Mouse (Mus musculus): ENCODE measurements around the gene Tgm4. TPM values are rescaled to one million over a fixed set of nuclear protein-coding genes. Genes with fewer than 3 reads are reported as not detected.

Tgm4 gene
- polyA plus RNA-seq, 2 experiments: 0.02 to 0.18 TPM

- DNase-seq (ENCODE audit: low read depth in 3 of 3, low spot score in 3 of 3) (no peak), ATAC-seq (ENCODE audit: insufficient read depth) (no peak)
- H3K36me3 ChIP-seq (replicated peaks; ENCODE audit: control insufficient read depth, insufficient read depth, low read depth): peaks cover 27% of the 10 kb centered on the region
- no peak overlapping the region for H3K9ac ChIP-seq (replicated peaks)
- H3K4me3 ChIP-seq (ENCODE audit: insufficient read depth in 1 of 2, low read depth in 2 of 2, low read length in 2 of 2): no peak overlapping the region
- no peak overlapping the region for H3K4me2 ChIP-seq (ENCODE audit: low read depth)
- WGBS (ENCODE audit: insufficient replicate concordance): 65% methylated on average over 1 of the region's 1 CpGs
- H3K9me3 ChIP-seq (ENCODE audit: control insufficient read depth, low read length): no peaks in the 10 kb centered on the region
- H3K27ac ChIP-seq: no peak overlapping the region
- H3K4me1 ChIP-seq (replicated peaks; ENCODE audit: control insufficient read depth in 2 of 2, insufficient read depth in 2 of 2, low read length in 1 of 2): 0 out of 4 replicates have a peak, but pooled peaks cover 0 to 2% of the 10 kb centered on the region in 2 experiments
- H3K27me3 ChIP-seq (ENCODE audit: control insufficient read depth, insufficient read depth, low read length): no peaks in the 10 kb centered on the region
- TF ChIP-seq CTCF (IDR thresholded peaks at IDR 0.05; ENCODE audit: low read depth): no peak
- no peak for TF ChIP-seq EP300 (IDR thresholded peaks at IDR 0.05; ENCODE audit: low read depth)
Observed at GRCm38 (mm10) chr9:123080796-123081195, 46.3 kb downstream of the Tgm4 start.

DNA sequence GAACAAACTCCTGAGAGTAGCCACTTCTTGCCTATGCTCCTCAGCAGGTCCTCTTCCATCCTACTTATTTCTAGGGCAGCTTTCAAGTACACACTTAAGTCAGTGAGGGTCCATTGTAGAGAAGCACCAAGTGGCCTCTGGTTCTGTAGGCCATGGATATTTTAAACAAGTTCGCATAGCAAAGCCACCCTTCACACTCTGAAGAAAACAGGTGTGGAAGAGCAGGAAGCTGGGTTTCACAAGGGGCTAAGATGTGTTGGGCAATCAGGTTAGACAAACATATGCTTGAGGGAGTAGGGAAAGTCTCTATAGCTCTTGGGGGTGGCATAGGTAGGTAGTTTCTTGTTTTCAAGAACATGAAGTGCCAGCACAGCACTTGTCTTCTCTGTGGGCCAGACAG lies 50.8 kb downstream of the Tgm4 start:
- 63% methylated on average over 1 of the region's 1 CpGs for WGBS (ENCODE audit: insufficient replicate concordance)
- no peaks in the 10 kb centered on the region for H3K27me3 ChIP-seq (ENCODE audit: control insufficient read depth, insufficient read depth, low read length)
- H3K9ac ChIP-seq (replicated peaks): no peak overlapping the region
- ATAC-seq (ENCODE audit: insufficient read depth): no peak
- H3K36me3 ChIP-seq (replicated peaks; ENCODE audit: control insufficient read depth, insufficient read depth, low read depth): peaks cover 35% of the 10 kb centered on the region
- H3K4me2 ChIP-seq (ENCODE audit: low read depth): no peak overlapping the region
- no peak overlapping the region for H3K4me3 ChIP-seq (ENCODE audit: insufficient read depth in 1 of 2, low read depth in 2 of 2, low read length in 2 of 2)
- TF ChIP-seq EP300 (IDR thresholded peaks at IDR 0.05; ENCODE audit: low read depth): no peak
- no peak for TF ChIP-seq CTCF (IDR thresholded peaks at IDR 0.05; ENCODE audit: low read depth)
- no peaks in the 10 kb centered on the region for H3K9me3 ChIP-seq (ENCODE audit: control insufficient read depth, low read length)
- DNase-seq (ENCODE audit: low read depth in 3 of 3, low spot score in 3 of 3): no peak
- no peak overlapping the region for H3K27ac ChIP-seq
- H3K4me1 ChIP-seq (replicated peaks; ENCODE audit: control insufficient read depth in 2 of 2, insufficient read depth in 2 of 2, low read length in 1 of 2): no peaks in the 10 kb centered on the region

- DNase-seq (ENCODE audit: low read depth in 3 of 3, low spot score in 3 of 3) (no peak), ATAC-seq (ENCODE audit: insufficient read depth) (no peak)
- Histone ChIP-seq H3K36me3 (replicated peaks; ENCODE audit: control insufficient read depth, insufficient read depth, low read depth) (peaks cover 32% of the 10 kb centered on the region), H3K9me3 (ENCODE audit: control insufficient read depth, low read length) (no peaks in the 10 kb centered on the region), H3K27me3 (ENCODE audit: control insufficient read depth, insufficient read depth, low read length) (no peaks in the 10 kb centered on the region), H3K27ac (no peak overlapping the region), H3K4me2 (ENCODE audit: low read depth) (no peak overlapping the region), H3K9ac (replicated peaks) (no peak overlapping the region), H3K4me1 (replicated peaks; ENCODE audit: control insufficient read depth in 2 of 2, insufficient read depth in 2 of 2, low read length in 1 of 2) (no peaks in the 10 kb centered on the region), H3K4me3 (ENCODE audit: insufficient read depth in 1 of 2, low read depth in 2 of 2, low read length in 2 of 2) (no peak overlapping the region)
- 19% methylated on average over 3 of the region's 3 CpGs for WGBS (ENCODE audit: insufficient replicate concordance)
- TF ChIP-seq CTCF (IDR thresholded peaks at IDR 0.05; ENCODE audit: low read depth): no peak
- no peak for TF ChIP-seq EP300 (IDR thresholded peaks at IDR 0.05; ENCODE audit: low read depth)
Observed at GRCm38 (mm10) chr9:123087558-123087957, 53.0 kb downstream of the Tgm4 start.

DNA sequence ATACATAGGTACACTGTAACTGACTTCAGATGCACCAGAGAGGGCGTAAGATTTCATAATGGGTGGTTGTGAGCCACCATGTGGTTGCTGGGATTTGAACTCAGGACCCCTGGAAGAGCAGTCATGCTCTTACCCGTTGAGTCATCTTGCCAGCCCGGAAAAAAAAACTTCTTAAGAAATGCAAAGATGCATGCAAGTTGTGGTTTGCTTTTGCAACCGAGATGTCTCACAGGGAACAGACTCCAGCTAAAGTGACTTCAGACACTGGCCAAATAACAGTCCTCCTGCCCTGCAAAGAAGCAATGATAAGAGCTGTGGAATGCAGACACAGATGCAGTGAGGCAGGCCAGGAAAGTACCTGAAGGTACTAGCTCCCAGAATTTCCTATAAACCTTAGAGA lies 56.3 kb downstream of the Tgm4 start:
- 64% methylated on average over 4 of the region's 4 CpGs for WGBS (ENCODE audit: insufficient replicate concordance)
- H3K36me3 ChIP-seq (replicated peaks; ENCODE audit: control insufficient read depth, insufficient read depth, low read depth): peaks cover 21% of the 10 kb centered on the region
- H3K27ac ChIP-seq: no peak overlapping the region
- H3K9ac ChIP-seq (replicated peaks): no peak overlapping the region
- H3K4me3 ChIP-seq (ENCODE audit: insufficient read depth in 1 of 2, low read depth in 2 of 2, low read length in 2 of 2): no peak overlapping the region
- DNase-seq (ENCODE audit: low read depth in 3 of 3, low spot score in 3 of 3) (no peak), ATAC-seq (ENCODE audit: insufficient read depth) (no peak)
- no peaks in the 10 kb centered on the region for H3K4me1 ChIP-seq (replicated peaks; ENCODE audit: control insufficient read depth in 2 of 2, insufficient read depth in 2 of 2, low read length in 1 of 2)
- TF ChIP-seq CTCF (IDR thresholded peaks at IDR 0.05; ENCODE audit: low read depth): no peak
- no peak for TF ChIP-seq EP300 (IDR thresholded peaks at IDR 0.05; ENCODE audit: low read depth)
- H3K4me2 ChIP-seq (ENCODE audit: low read depth): no peak overlapping the region
- H3K9me3 ChIP-seq (ENCODE audit: control insufficient read depth, low read length): no peaks in the 10 kb centered on the region
- H3K27me3 ChIP-seq (ENCODE audit: control insufficient read depth, insufficient read depth, low read length): no peaks in the 10 kb centered on the region

GRCm38 (mm10) chr9:123099631-123100455 lies 65.3 kb downstream of the Tgm4 start:
- Histone ChIP-seq H3K27me3 (ENCODE audit: control insufficient read depth, insufficient read depth, low read length) (no peaks in the 10 kb centered on the region), H3K9ac (replicated peaks) (no peak overlapping the region), H3K4me2 (ENCODE audit: low read depth) (no peak overlapping the region), H3K27ac (no peak overlapping the region), H3K4me3 (ENCODE audit: insufficient read depth in 1 of 2, low read depth in 2 of 2, low read length in 2 of 2) (no peak overlapping the region), H3K4me1 (replicated peaks; ENCODE audit: control insufficient read depth in 2 of 2, insufficient read depth in 2 of 2, low read length in 1 of 2) (no peaks in the 10 kb centered on the region), H3K36me3 (replicated peaks; ENCODE audit: control insufficient read depth, insufficient read depth, low read depth) (peaks cover 16% of the 10 kb centered on the region), H3K9me3 (ENCODE audit: control insufficient read depth, low read length) (no peaks in the 10 kb centered on the region)
- peak; percentile 64; the same call in 1 of the 2 replicates for ATAC-seq (ENCODE audit: insufficient read depth)
- 73% methylated on average over 16 of the region's 16 CpGs for WGBS (ENCODE audit: insufficient replicate concordance)
- DNase-seq (ENCODE audit: low read depth in 3 of 3, low spot score in 3 of 3): no peak
- TF ChIP-seq EP300 (IDR thresholded peaks at IDR 0.05; ENCODE audit: low read depth) (no peak), CTCF (IDR thresholded peaks at IDR 0.05; ENCODE audit: low read depth) (no peak)

Measured in liver, embryonic 14.5 days (tissue).